Mouse (Mus musculus): ENCODE measurements around the gene Metrnl. TPM values are rescaled to one million over a fixed set of nuclear protein-coding genes. Genes with fewer than 3 reads are reported as not detected.

Gene Metrnl
- polyA plus RNA-seq, 1 experiment from 2014 or later, result 4.7 TPM

DNA sequence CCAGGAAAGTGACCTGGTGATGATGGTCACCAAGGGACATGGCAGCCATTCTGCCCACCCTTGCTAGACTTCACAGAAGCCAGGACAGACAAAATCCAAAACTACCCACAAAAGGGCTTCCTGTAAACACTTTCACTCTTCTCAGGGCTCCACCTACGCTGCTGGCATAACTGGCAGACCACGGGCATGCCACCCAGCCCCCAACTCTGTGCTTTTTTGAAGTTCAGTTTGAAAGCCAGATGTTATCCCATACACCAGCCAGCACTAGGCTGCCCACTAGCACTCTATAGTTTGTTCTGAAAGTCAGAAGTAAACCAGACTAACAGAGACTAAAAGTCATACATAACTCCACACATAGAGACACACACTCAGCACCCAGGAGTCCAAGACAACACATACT is 13.3 kb upstream of the Metrnl start:
- no peak for DNase-seq
- no peak overlapping the region for H3K4me2 ChIP-seq (ENCODE audit: low read depth, low read length)

DNA sequence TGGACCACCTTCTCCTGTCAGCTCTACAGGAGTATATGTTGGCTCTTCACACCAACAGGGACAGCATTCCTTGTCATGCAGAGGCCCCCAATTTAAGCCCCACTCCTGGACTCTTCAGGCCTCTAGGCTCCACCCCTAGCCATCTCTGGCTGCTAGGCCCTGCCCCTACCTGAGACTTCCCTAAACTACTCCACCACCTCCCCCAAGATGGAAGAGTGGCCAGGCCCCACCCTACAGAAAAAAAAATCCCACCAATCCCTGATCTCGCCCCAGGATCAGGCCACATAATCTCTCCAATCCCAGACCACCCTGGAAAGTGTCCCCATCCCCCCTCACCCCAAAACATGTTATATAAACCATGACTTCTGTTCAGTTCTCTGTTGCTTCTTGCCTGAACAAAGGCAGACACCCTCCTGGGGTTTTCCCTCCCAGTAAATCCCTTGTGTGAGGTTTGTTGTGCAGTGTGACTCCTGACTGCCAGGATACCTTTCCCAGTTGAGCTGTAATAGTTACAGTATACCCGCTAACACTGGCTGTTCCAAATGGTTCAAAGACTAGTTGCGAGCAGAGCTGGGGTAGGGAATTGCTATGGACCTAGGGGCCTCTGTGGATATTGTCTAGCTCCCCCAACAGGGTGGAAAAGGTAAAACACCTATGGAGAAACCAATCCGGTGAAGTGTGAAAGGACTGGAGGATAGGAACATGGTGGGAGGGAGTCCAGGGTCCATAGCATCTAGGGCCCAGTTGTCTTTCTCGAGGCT is 5.9 kb upstream of the Metrnl start:
- WGBS (ENCODE audit: insufficient replicate concordance), result 73% methylated on average over 5 of the region's 5 CpGs
- Histone ChIP-seq H3K36me3 (replicated peaks; ENCODE audit: insufficient read depth, low read length) (no peaks in the 10 kb centered on the region), H3K9me3 (ENCODE audit: low read length) (no peaks in the 10 kb centered on the region), H3K4me1 (ENCODE audit: insufficient read depth) (peaks cover 4% of the 10 kb centered on the region; the same call in 1 of the 2 replicates), H3K4me2 (ENCODE audit: low read depth, low read length) (no peak overlapping the region), H3K9ac (replicated peaks) (no peak overlapping the region), H3K4me3 (ENCODE audit: low read depth, low read length) (no peak overlapping the region), H3K27me3 (ENCODE audit: insufficient read depth, low read length) (no peaks in the 10 kb centered on the region), H3K27ac (ENCODE audit: low read depth) (no peak overlapping the region)
- TF ChIP-seq EP300 (IDR thresholded peaks at IDR 0.05; ENCODE audit: low read depth), result no peak
- 0 out of 2 replicates have a peak, but pooled peaks have one; percentile 7 for TF ChIP-seq CTCF (IDR thresholded peaks at IDR 0.05; ENCODE audit: low read depth)
- DNase-seq (no peak), ATAC-seq (no peak)

More for the DNA sequence above, 13.3 kb upstream of the Metrnl start:
- 40% methylated on average over 2 of the region's 2 CpGs for WGBS (ENCODE audit: insufficient replicate concordance)
- no peak overlapping the region for H3K27ac ChIP-seq (ENCODE audit: low read depth)
- no peak overlapping the region for H3K9ac ChIP-seq (replicated peaks)
- TF ChIP-seq EP300 (IDR thresholded peaks at IDR 0.05; ENCODE audit: low read depth), result no peak
- no peak for TF ChIP-seq CTCF (IDR thresholded peaks at IDR 0.05; ENCODE audit: low read depth)
- no peaks in the 10 kb centered on the region for H3K9me3 ChIP-seq (ENCODE audit: low read length)
- ATAC-seq, result no peak
- H3K36me3 ChIP-seq (replicated peaks; ENCODE audit: insufficient read depth, low read length), result no peaks in the 10 kb centered on the region
- H3K27me3 ChIP-seq (ENCODE audit: insufficient read depth, low read length), result no peaks in the 10 kb centered on the region
- H3K4me1 ChIP-seq (ENCODE audit: insufficient read depth), result peaks cover 7% of the 10 kb centered on the region
- no peak overlapping the region for H3K4me3 ChIP-seq (ENCODE audit: low read depth, low read length)

- H3K9ac ChIP-seq (replicated peaks), result no peak overlapping the region
- no peak for TF ChIP-seq EP300 (IDR thresholded peaks at IDR 0.05; ENCODE audit: low read depth)
- TF ChIP-seq CTCF (IDR thresholded peaks at IDR 0.05; ENCODE audit: low read depth), result no peak
- no peak overlapping the region for H3K27ac ChIP-seq (ENCODE audit: low read depth)
- 61% methylated on average over 4 of the region's 4 CpGs for WGBS (ENCODE audit: insufficient replicate concordance)
- H3K4me3 ChIP-seq (ENCODE audit: low read depth, low read length), result no peak overlapping the region
- DNase-seq (no peak), ATAC-seq (no peak)
- H3K27me3 ChIP-seq (ENCODE audit: insufficient read depth, low read length), result no peaks in the 10 kb centered on the region
- peaks cover 9% of the 10 kb centered on the region for H3K4me1 ChIP-seq (ENCODE audit: insufficient read depth)
- H3K4me2 ChIP-seq (ENCODE audit: low read depth, low read length), result no peak overlapping the region
- H3K9me3 ChIP-seq (ENCODE audit: low read length), result no peaks in the 10 kb centered on the region
- H3K36me3 ChIP-seq (replicated peaks; ENCODE audit: insufficient read depth, low read length), result no peaks in the 10 kb centered on the region
Measured at GRCm38 (mm10) chr11:121697271-121697670, 4.1 kb upstream of the Metrnl start.

DNA sequence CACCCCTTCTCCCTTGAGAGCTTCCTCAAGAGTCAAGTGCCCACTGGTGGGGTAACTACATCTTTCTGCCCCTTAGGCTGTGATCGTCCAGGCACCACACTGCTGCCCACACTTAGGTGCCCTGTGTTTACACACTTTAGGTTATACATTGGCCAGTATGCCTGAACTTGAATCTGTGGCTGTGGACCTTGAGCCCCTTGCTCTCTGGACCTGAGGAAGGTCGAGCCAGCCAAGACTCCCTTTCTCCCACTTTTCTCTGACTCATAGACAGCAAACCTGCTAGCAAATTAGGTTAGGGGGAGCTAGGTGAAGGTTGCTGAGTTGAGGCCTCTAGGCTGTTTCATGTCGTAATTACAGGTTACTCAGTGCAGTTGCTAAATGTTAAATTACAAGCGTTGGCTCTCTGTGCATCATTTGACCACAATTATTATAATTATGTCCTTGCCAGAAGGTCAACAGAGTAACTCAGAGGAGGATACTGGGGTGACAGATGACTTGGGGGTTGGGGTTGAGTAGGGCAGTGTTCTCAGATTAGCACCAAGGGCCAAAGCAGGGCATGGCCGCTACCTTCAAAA is 2.9 kb upstream of the Metrnl start:
- ATAC-seq (no peak), DNase-seq (no peak)
- Histone ChIP-seq H3K9ac (replicated peaks) (no peak overlapping the region), H3K4me2 (ENCODE audit: low read depth, low read length) (no peak overlapping the region), H3K4me1 (ENCODE audit: insufficient read depth) (peaks cover 18% of the 10 kb centered on the region), H3K9me3 (ENCODE audit: low read length) (no peaks in the 10 kb centered on the region), H3K27me3 (ENCODE audit: insufficient read depth, low read length) (peaks cover 8% of the 10 kb centered on the region; the same call in 1 of the 2 replicates), H3K27ac (ENCODE audit: low read depth) (no peak overlapping the region), H3K4me3 (ENCODE audit: low read depth, low read length) (no peak overlapping the region), H3K36me3 (replicated peaks; ENCODE audit: insufficient read depth, low read length) (no peaks in the 10 kb centered on the region)
- TF ChIP-seq EP300 (IDR thresholded peaks at IDR 0.05; ENCODE audit: low read depth), result no peak
- no peak for TF ChIP-seq CTCF (IDR thresholded peaks at IDR 0.05; ENCODE audit: low read depth)
- WGBS (ENCODE audit: insufficient replicate concordance), result 65% methylated on average over 5 of the region's 5 CpGs

GRCm38 (mm10) chr11:121702111-121702894 is 959 bp downstream of the Metrnl start:
- H3K9ac ChIP-seq (replicated peaks), result peak overlapping the region; percentile 69

More at GRCm38 (mm10) chr11:121702111-121702894, 959 bp downstream of the Metrnl start:
- no peaks in the 10 kb centered on the region for H3K36me3 ChIP-seq (replicated peaks; ENCODE audit: insufficient read depth, low read length)
- H3K4me2 ChIP-seq (ENCODE audit: low read depth, low read length), result peak overlapping the region; percentile 97
- peaks cover 16% of the 10 kb centered on the region; the same call in 1 of the 2 replicates for H3K27me3 ChIP-seq (ENCODE audit: insufficient read depth, low read length)
- no peak for TF ChIP-seq CTCF (IDR thresholded peaks at IDR 0.05; ENCODE audit: low read depth)
- H3K9me3 ChIP-seq (ENCODE audit: low read length), result no peaks in the 10 kb centered on the region
- H3K4me1 ChIP-seq (ENCODE audit: insufficient read depth), result peaks cover 34% of the 10 kb centered on the region
- peak; percentile 94 for ATAC-seq
- peak; percentile 91 for DNase-seq
- peak overlapping the region; percentile 70 for H3K4me3 ChIP-seq (ENCODE audit: low read depth, low read length)
- under 1% methylated on average over 62 of the region's 69 CpGs for WGBS (ENCODE audit: insufficient replicate concordance)
- H3K27ac ChIP-seq (ENCODE audit: low read depth), result peak overlapping the region; percentile 74

All from liver, postnatal 0 days (tissue).